ENCODE assay signal across 22 mouse cellular contexts in genomic region chr15:80921781-80922180, GRCm38 (mm10). TPM values are rescaled to one million over a fixed set of nuclear protein-coding genes. Genes with fewer than 3 reads are reported as not detected.
DNase-seq lines count a peak whose midpoint lies in the region; ATAC-seq and TF ChIP-seq lines count a peak whose summit lies in the region.
"Had no signal": no experiment of that assay in that cellular context is flagged by ENCODE, and none has a peak within 500 bp of the region (broad histone marks: within the 10 kb centered on the region; RNA-seq: fewer than 3 reads in every experiment).

No protein-coding gene starts in this region.

- intact Hi-C loops in gastrocnemius, postnatal 36 days (cut with DNase I), result no loop called here

- no peak overlapping the region for H3K4me2 ChIP-seq in lung, postnatal 0 days (replicated peaks; ENCODE audit: low read depth, low read length)
- H3K4me2 ChIP-seq: heart, embryonic 15.5 days; liver, embryonic 13.5 days had no signal

- no peak overlapping the region for H3K9ac ChIP-seq in lung, postnatal 0 days (replicated peaks; ENCODE audit: low read depth)
- no peak overlapping the region for H3K9ac ChIP-seq in MEL (ENCODE audit: control insufficient read depth, low read depth, low read length, poor library complexity, severe bottlenecking)
- H3K9ac ChIP-seq: forebrain, postnatal 0 days; heart, embryonic 15.5 days; liver, embryonic 13.5 days had no signal

- no peak for TF ChIP-seq EP300 in lung, postnatal 0 days (IDR thresholded peaks at IDR 0.05)
- no peak for TF ChIP-seq EP300 in MEL (IDR thresholded peaks at IDR 0.05; ENCODE audit: low read depth in 1 of 2, low read length in 2 of 2)

- no peak overlapping the region for H3K4me3 ChIP-seq in lung, postnatal 0 days (ENCODE audit: low read depth, low read length)
- no peak overlapping the region for H3K4me3 ChIP-seq in MEL (ENCODE audit: control insufficient read depth in 1 of 2, insufficient read depth in 1 of 2, low read depth in 2 of 2, low read length in 2 of 2)
- H3K4me3 ChIP-seq: gastrocnemius, adult 2 months; heart, embryonic 15.5 days; hindbrain, embryonic 10.5 days; layer of hippocampus, adult 2 months; liver, embryonic 13.5 days; myocyte had no signal

- no peak for ATAC-seq in lung, postnatal 0 days
- peak; percentile 65 for ATAC-seq in erythroid progenitor cell, adult 5-6 weeks (replicated peaks; ENCODE audit: low FRiP score, poor library complexity, severe bottlenecking)
- ATAC-seq: forebrain, postnatal 0 days; intestine, embryonic 16.5 days had no signal

- no peak for TF ChIP-seq CTCF in lung, postnatal 0 days (IDR thresholded peaks at IDR 0.05)
- TF ChIP-seq CTCF in MEL (IDR thresholded peaks at IDR 0.05 in 2 of 3, conservative IDR thresholded peaks at IDR 0.05 in 1 of 3; ENCODE audit: control insufficient read depth in 1 of 3, insufficient read depth in 1 of 3, low read depth in 2 of 3, low read length in 3 of 3, poor library complexity in 1 of 3, severe bottlenecking in 1 of 3), result no peak

- H3K79me2 ChIP-seq in MEL (ENCODE audit: control insufficient read depth, insufficient read depth, low read length, poor library complexity), result no peaks in the 10 kb centered on the region

- DNase-seq in lung, postnatal 0 days (ENCODE audit: low spot score), result peak; percentile 28
- DNase-seq in lung, postnatal 25 days (ENCODE audit: low spot score), result no peak
- DNase-seq in MEL (ENCODE audit: low read depth, low spot score), result peak; percentile 35
- DNase-seq in naive thymus-derived CD4-positive, alpha-beta T cell, adult 2 months (ENCODE audit: low read depth), result peak; percentile 62
- DNase-seq in cerebellum, postnatal 4 days (ENCODE audit: low spot score in 2 of 2), result no peak
- no peak for DNase-seq in gastrocnemius, postnatal 36 days
- DNase-seq in right cerebral cortex, postnatal 4 days, result no peak
- DNase-seq: cerebellum, postnatal 10 days; forebrain, postnatal 0 days; gastrocnemius, adult 2 months; heart, adult 18-20 months; kidney, postnatal 10 days; left cerebral cortex, postnatal 4 days; liver, embryonic 13.5 days; midbrain, embryonic 14.5 days had no signal

- no peak for TF ChIP-seq POLR2A in MEL (IDR thresholded peaks at IDR 0.05; ENCODE audit: control insufficient read depth in 1 of 2, insufficient read depth in 1 of 2, low read depth in 1 of 2, low read length in 2 of 2, poor library complexity in 1 of 2)

- H3K36me3 ChIP-seq in lung, postnatal 0 days (ENCODE audit: insufficient read depth, low read length), result peaks cover 21% of the 10 kb centered on the region
- peaks cover 0 to 14% of the 10 kb centered on the region in 2 experiments; a peak in 2 of 4 replicates for H3K36me3 ChIP-seq in MEL (ENCODE audit: control insufficient read depth in 1 of 2, insufficient read depth in 2 of 2, low read length in 2 of 2)

- no peaks in the 10 kb centered on the region for H3K27me3 ChIP-seq in lung, postnatal 0 days (replicated peaks; ENCODE audit: insufficient read depth, low read length)
- no peaks in the 10 kb centered on the region for H3K27me3 ChIP-seq in MEL (ENCODE audit: control insufficient read depth in 1 of 2, insufficient read depth in 2 of 2, low read length in 2 of 2)
- H3K27me3 ChIP-seq: heart, embryonic 15.5 days; liver, embryonic 13.5 days had no signal

- WGBS in lung, postnatal 0 days, result 71% methylated on average over 4 of the region's 4 CpGs

- no peaks in the 10 kb centered on the region for H3K4me1 ChIP-seq in lung, postnatal 0 days (ENCODE audit: insufficient read depth, low read depth, low read length)
- H3K4me1 ChIP-seq in MEL (ENCODE audit: control insufficient read depth in 1 of 2, insufficient read depth in 2 of 2, low read length in 2 of 2), result no peaks in the 10 kb centered on the region
- H3K4me1 ChIP-seq: heart, embryonic 15.5 days; hindbrain, embryonic 10.5 days; liver, embryonic 13.5 days had no signal

- H3K27ac ChIP-seq in lung, postnatal 0 days (ENCODE audit: low read length), result no peak overlapping the region
- H3K27ac ChIP-seq in MEL (ENCODE audit: control insufficient read depth, low read depth, low read length), result no peak overlapping the region
- H3K27ac ChIP-seq: gastrocnemius, adult 2 months; heart, embryonic 15.5 days; hindbrain, embryonic 10.5 days; layer of hippocampus, adult 2 months; liver, embryonic 13.5 days; macrophage had no signal

- no peak for TF ChIP-seq RAD21 in MEL (IDR thresholded peaks at IDR 0.05; ENCODE audit: low read depth, low read length)

- H3K9me3 ChIP-seq in lung, postnatal 0 days (ENCODE audit: low read length), result no peaks in the 10 kb centered on the region
- H3K9me3 ChIP-seq in MEL (replicated peaks; ENCODE audit: insufficient read depth, low read length), result no peaks in the 10 kb centered on the region
- H3K9me3 ChIP-seq: heart, embryonic 15.5 days; hindbrain, embryonic 10.5 days; liver, embryonic 13.5 days had no signal

TF ChIP-seq in MEL, 35 proteins besides CTCF, POLR2A, EP300 and RAD21:
- TF ChIP-seq KAT2A (conservative IDR thresholded peaks at IDR 0.05; ENCODE audit: low read depth, low read length) (no peak), ZKSCAN1 (IDR thresholded peaks at IDR 0.05; ENCODE audit: low read depth, low read length) (no peak), USF1 (IDR thresholded peaks at IDR 0.05; ENCODE audit: low read depth, low read length) (no peak), ZC3H11A (IDR thresholded peaks at IDR 0.05; ENCODE audit: low read depth, low read length) (no peak), ETS1 (IDR thresholded peaks at IDR 0.05; ENCODE audit: low read depth, low read length) (no peak), MEF2A (IDR thresholded peaks at IDR 0.05; ENCODE audit: extremely low read depth, insufficient replicate concordance, low read depth, low read length, poor library complexity, severe bottlenecking) (no peak), MAFK (IDR thresholded peaks at IDR 0.05; ENCODE audit: borderline replicate concordance, low read depth, low read length) (no peak), TBP (IDR thresholded peaks at IDR 0.05; ENCODE audit: low read depth, low read length) (no peak), ELF1 (IDR thresholded peaks at IDR 0.05; ENCODE audit: low read depth, low read length) (no peak), POLR2AphosphoS2 (IDR thresholded peaks at IDR 0.05; ENCODE audit: low read length) (no peak), POLR2AphosphoS5 (IDR thresholded peaks at IDR 0.05; ENCODE audit: borderline replicate concordance, low read depth, low read length) (no peak), GABPA (IDR thresholded peaks at IDR 0.05; ENCODE audit: low read depth, low read length) (no peak), CHD2 (IDR thresholded peaks at IDR 0.05; ENCODE audit: low read length) (no peak), MAX (IDR thresholded peaks at IDR 0.05; ENCODE audit: low read length) (no peak), SMC3 (IDR thresholded peaks at IDR 0.05; ENCODE audit: low read depth, low read length) (no peak)
TF ChIP-seq in MEL: peak in this region for 0.

RNA-seq across cellular contexts. Expression of gene Adsl, which starts 26.5 kb away (rescaled TPM):
- 51.9 and 62.6 TPM in 2 replicates for polyA plus RNA-seq in lung, postnatal 0 days (2015; fragmentation: Nextera tagmentation; extraction: Ambion mirVana)
- 290 and 320 TPM in 2 replicates for total RNA-seq in MEL (2012; rRNA removed)
- polyA plus RNA-seq in MEL (2012; ENCODE audit: insufficient read depth in 1 of 2, insufficient read length in 2 of 2, low read depth in 1 of 2, low replicate concordance in 2 of 2, missing spikeins in 1 of 2), result 100 to 1,000 TPM; 304 to 365 TPM
- total RNA-seq in erythroid progenitor cell, adult 5-6 weeks (2015; ENCODE audit: low replicate concordance), result 6.3 and 13.7 TPM in 2 replicates
- 21.4 and 26.6 TPM in 2 replicates for total RNA-seq in erythroid progenitor cell, adult 5-6 weeks (2017; ENCODE audit: low replicate concordance)
- total RNA-seq in gastrocnemius, postnatal 36 days (2021), result 100 to 1,000 TPM; 170 to 198 TPM

RNA-seq across cellular contexts. Expression of gene Sgsm3, which starts 55.8 kb away (rescaled TPM):
- polyA plus RNA-seq in lung, postnatal 0 days (2015; fragmentation: Nextera tagmentation; extraction: Ambion mirVana), result 27.8 and 38.5 TPM in 2 replicates
- total RNA-seq in MEL (2012; rRNA removed), result 31.2 and 39.5 TPM in 2 replicates
- 10 to 100 TPM in 1 of 2 experiments, not detected in 1; 33.0 TPM for polyA plus RNA-seq in MEL (2012; ENCODE audit: insufficient read depth in 1 of 2, insufficient read length in 2 of 2, low read depth in 1 of 2, low replicate concordance in 2 of 2, missing spikeins in 1 of 2)
- total RNA-seq in erythroid progenitor cell, adult 5-6 weeks (2015; ENCODE audit: low replicate concordance), result 10.5 TPM in 1 of 2 replicates, not detected in the other
- total RNA-seq in erythroid progenitor cell, adult 5-6 weeks (2017; ENCODE audit: low replicate concordance), result 14.2 and 16.1 TPM in 2 replicates
- total RNA-seq in gastrocnemius, postnatal 36 days (2021), result 10 to 100 TPM; 11.8 to 17.8 TPM

Comparison
In these comparisons a context has a peak if more than half of its experiments do, and no peak if none do; other contexts are left out.
1. DNase-seq: peak in lung, postnatal 0 days (single experiment), MEL (single experiment) and naive thymus-derived CD4-positive, alpha-beta T cell, adult 2 months (single experiment); none in lung, postnatal 25 days (single experiment), cerebellum, postnatal 4 days (0 of 2), gastrocnemius, postnatal 36 days (0 of 2) and right cerebral cortex, postnatal 4 days (single experiment).
2. RNA of gene Adsl, which starts 26.5 kb away (total RNA-seq): 290 to 320 TPM in MEL and 170 to 198 TPM in gastrocnemius, postnatal 36 days; 6.3 to 26.6 TPM in erythroid progenitor cell, adult 5-6 weeks; every median in the first group is over 4 times any median in the second.